ENCODE assay signal across 14 mouse cellular contexts in the genomic region with DNA sequence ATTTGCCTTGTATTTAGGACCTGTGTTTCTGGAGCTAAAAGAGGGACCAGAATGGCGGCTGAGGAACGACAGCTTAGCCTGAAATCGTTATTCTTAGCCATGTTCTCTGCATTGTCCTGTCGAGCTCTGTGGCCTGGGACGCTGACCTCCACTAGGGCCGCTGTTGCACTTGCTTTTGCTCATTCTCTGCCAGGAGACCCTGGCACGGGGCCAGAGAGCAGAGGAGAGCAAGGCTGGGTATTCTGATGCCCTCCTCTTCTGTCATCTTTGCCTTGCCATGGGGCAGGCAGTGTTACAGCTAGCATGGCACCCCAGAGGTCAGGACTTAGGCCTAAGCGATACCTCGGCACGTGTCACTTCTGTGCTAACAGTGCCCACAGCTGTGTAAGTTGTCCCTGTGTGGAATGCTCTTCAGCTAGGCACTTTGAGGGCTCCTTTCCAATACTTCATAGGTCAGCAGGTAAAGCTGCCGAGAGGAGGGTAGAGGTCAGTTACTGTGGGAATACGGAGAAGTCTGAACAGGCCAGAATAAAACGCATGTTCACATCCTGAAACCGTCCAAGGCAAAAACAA. TPM values are rescaled to one million over a fixed set of nuclear protein-coding genes. Genes with fewer than 3 reads are reported as not detected.
DNase-seq lines count a peak whose midpoint lies in the region; ATAC-seq and TF ChIP-seq lines count a peak whose summit lies in the region.
"Had no signal": no experiment of that assay in that cellular context is flagged by ENCODE, and none has a peak within 500 bp of the region (broad histone marks: within the 10 kb centered on the region; RNA-seq: fewer than 3 reads in every experiment).

No protein-coding gene starts in this region.

- no peaks in the 10 kb centered on the region for H3K36me3 ChIP-seq in hindbrain, postnatal 0 days (ENCODE audit: insufficient read depth, low read length)
- no peaks in the 10 kb centered on the region for H3K36me3 ChIP-seq in hindbrain, embryonic 11.5 days (ENCODE audit: control insufficient read depth, insufficient read depth, low read length)
- H3K36me3 ChIP-seq: hindbrain, embryonic 13.5 days; neural tube, embryonic 12.5 days had no signal

- H3K4me3 ChIP-seq in hindbrain, postnatal 0 days (ENCODE audit: low read length) = no peak overlapping the region
- no peak overlapping the region for H3K4me3 ChIP-seq in hindbrain, embryonic 11.5 days (ENCODE audit: low read depth, low read length)
- H3K4me3 ChIP-seq: hindbrain, embryonic 13.5 days; neural tube, embryonic 12.5 days had no signal

- H3K4me1 ChIP-seq in hindbrain, postnatal 0 days (ENCODE audit: insufficient read depth, low read length) = no peaks in the 10 kb centered on the region
- H3K4me1 ChIP-seq in hindbrain, embryonic 11.5 days (replicated peaks; ENCODE audit: control insufficient read depth, insufficient read depth, low read length) = no peaks in the 10 kb centered on the region
- H3K4me1 ChIP-seq: hindbrain, embryonic 13.5 days; neural tube, embryonic 12.5 days had no signal

- peak; percentile 25 to 28 for DNase-seq in cerebellum, adult 18-20 months
- DNase-seq in cerebellum, adult 9-11 months = no peak
- peak; percentile 51 for DNase-seq in hindbrain, postnatal 0 days (ENCODE audit: low spot score)
- no peak for DNase-seq in hindbrain, embryonic 11.5 days (ENCODE audit: low spot score)
- peak; percentile 1 for DNase-seq in thymus, postnatal 14 days
- no peak for DNase-seq in thymus, postnatal 25 days
- no peak for DNase-seq in frontal cortex, postnatal 14 days (ENCODE audit: low spot score in 2 of 2)
- no peak for DNase-seq in B cell, adult 2 months

- H3K9me3 ChIP-seq in hindbrain, postnatal 0 days (ENCODE audit: low read length) = no peaks in the 10 kb centered on the region
- H3K9me3 ChIP-seq in hindbrain, embryonic 11.5 days (ENCODE audit: control insufficient read depth, low read length) = no peaks in the 10 kb centered on the region
- H3K9me3 ChIP-seq: hindbrain, embryonic 13.5 days; neural tube, embryonic 12.5 days had no signal

- no peak overlapping the region for H3K27ac ChIP-seq in hindbrain, postnatal 0 days
- H3K27ac ChIP-seq in hindbrain, embryonic 11.5 days (ENCODE audit: low read depth, low read length) = no peak overlapping the region
- H3K27ac ChIP-seq: hindbrain, embryonic 13.5 days; neural tube, embryonic 12.5 days had no signal

- no peak overlapping the region for H3K9ac ChIP-seq in hindbrain, postnatal 0 days (replicated peaks; ENCODE audit: low read length)
- H3K9ac ChIP-seq in hindbrain, embryonic 11.5 days (ENCODE audit: low read depth, low read length) = no peak overlapping the region
- H3K9ac ChIP-seq: hindbrain, embryonic 13.5 days; neural tube, embryonic 12.5 days had no signal

- no peaks in the 10 kb centered on the region for H3K27me3 ChIP-seq in hindbrain, postnatal 0 days (ENCODE audit: insufficient read depth, low read length)
- no peaks in the 10 kb centered on the region for H3K27me3 ChIP-seq in hindbrain, embryonic 11.5 days (ENCODE audit: control insufficient read depth, insufficient read depth, low read length)
- H3K27me3 ChIP-seq: hindbrain, embryonic 13.5 days; neural tube, embryonic 12.5 days; Patski had no signal

- H3K4me2 ChIP-seq in hindbrain, postnatal 0 days (ENCODE audit: low read depth, low read length) = no peak overlapping the region
- no peak overlapping the region for H3K4me2 ChIP-seq in hindbrain, embryonic 11.5 days (replicated peaks; ENCODE audit: low read depth, low read length)
- H3K4me2 ChIP-seq: hindbrain, embryonic 13.5 days; neural tube, embryonic 12.5 days had no signal

- peak; percentile 40; the same call in 1 of the 2 replicates for TF ChIP-seq CTCF in hindbrain, postnatal 0 days (IDR thresholded peaks at IDR 0.05; ENCODE audit: low read depth)

- ATAC-seq in hindbrain, postnatal 0 days = peak; percentile 30
- ATAC-seq in hindbrain, embryonic 11.5 days (ENCODE audit: low FRiP score) = no peak
- ATAC-seq: forebrain, embryonic 16.5 days had no signal

- WGBS in hindbrain, postnatal 0 days = 80% methylated on average over 14 of the region's 14 CpGs
- WGBS in hindbrain, embryonic 11.5 days = 86% methylated on average over 14 of the region's 14 CpGs

RNA-seq across cellular contexts. Expression of gene Poc1b, which starts 23.3 kb away (rescaled TPM):
- 10.1 and 13.8 TPM in 2 replicates for total RNA-seq in hindbrain, postnatal 0 days (2014; rRNA removed)
- 9.7 and 11.0 TPM in 2 replicates for polyA plus RNA-seq in hindbrain, postnatal 0 days (2015; fragmentation: Nextera tagmentation; extraction: Ambion mirVana)
- 26.5 and 34.1 TPM in 2 replicates for polyA plus RNA-seq in hindbrain, embryonic 11.5 days (2014; fragmentation: Nextera tagmentation; extraction: Ambion mirVana)

RNA-seq across cellular contexts. Expression of gene Galnt4, which starts 24.4 kb away (rescaled TPM):
- 5.1 and 5.2 TPM in 2 replicates for total RNA-seq in hindbrain, postnatal 0 days (2014; rRNA removed)
- polyA plus RNA-seq in hindbrain, postnatal 0 days (2015; fragmentation: Nextera tagmentation; extraction: Ambion mirVana) = 3.3 and 3.4 TPM in 2 replicates
- 4.2 and 4.7 TPM in 2 replicates for polyA plus RNA-seq in hindbrain, embryonic 11.5 days (2014; fragmentation: Nextera tagmentation; extraction: Ambion mirVana)

RNA-seq across cellular contexts. Expression of gene Phxr2, which starts 42.6 kb away (rescaled TPM):
- not detected in 2 replicates for total RNA-seq in hindbrain, postnatal 0 days (2014; rRNA removed)
- polyA plus RNA-seq in hindbrain, postnatal 0 days (2015; fragmentation: Nextera tagmentation; extraction: Ambion mirVana) = not detected in 2 replicates
- not detected in 2 replicates for polyA plus RNA-seq in hindbrain, embryonic 11.5 days (2014; fragmentation: Nextera tagmentation; extraction: Ambion mirVana)
- total RNA-seq: left cerebral cortex, postnatal 10 days; megakaryocyte progenitor cell, adult 5-6 weeks had no signal
- polyA plus RNA-seq: hindbrain, embryonic 13.5 days; Patski had no signal

Comparison
In these comparisons a context has a peak if more than half of its experiments do, and no peak if none do; other contexts are left out.
1. DNase-seq: peak in cerebellum, adult 18-20 months (2 of 2), hindbrain, postnatal 0 days (single experiment) and thymus, postnatal 14 days (single experiment); none in cerebellum, adult 9-11 months (single experiment), hindbrain, embryonic 11.5 days (single experiment), thymus, postnatal 25 days (single experiment), frontal cortex, postnatal 14 days (0 of 2) and B cell, adult 2 months (0 of 2).